Mouse (Mus musculus) bone marrow, adult 2 months (tissue): Measurements from ENCODE around the gene Lalba.

Experiments
- CTCF ChIP-seq: fragments of 200-500 bp; IDR thresholded peaks from 2 replicates; pipeline ENCODE4 v1.5.1; 2011; ENCODE audit warnings: low read length, control low read depth; ENCODE audit not compliant: control insufficient read depth, insufficient read depth
- POLR2A ChIP-seq: fragments of 200-500 bp; IDR thresholded peaks from 2 replicates; pipeline ENCODE4 v1.6.1; 2011; ENCODE audit warnings: low read depth, mild to moderate bottlenecking, control low read depth, low read length, borderline replicate concordance; ENCODE audit not compliant: control insufficient read depth

DNA sequence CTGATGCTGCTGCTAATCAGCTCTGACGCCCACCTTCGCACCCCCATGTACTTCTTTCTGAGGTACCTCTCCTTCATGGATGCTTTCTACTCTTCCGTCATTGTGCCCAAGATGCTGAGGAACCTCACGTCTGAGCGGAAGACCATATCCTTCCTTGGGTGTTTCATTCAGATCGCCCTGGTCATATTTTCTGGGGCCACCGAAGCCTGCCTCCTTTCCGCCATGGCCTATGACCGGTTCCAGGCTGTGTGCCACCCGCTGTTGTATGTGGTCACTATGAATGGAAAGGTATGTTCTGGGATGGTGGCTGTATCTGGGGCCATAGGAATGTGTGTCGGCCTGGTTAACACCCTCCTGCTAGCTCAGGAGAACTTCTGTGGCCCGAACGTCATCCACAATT is 11.0 kb downstream of the Lalba start:
- no peak for TF ChIP-seq POLR2A
- no peak for TF ChIP-seq CTCF
